ENCODE assay signal across 25 mouse cellular contexts in the genomic region with DNA sequence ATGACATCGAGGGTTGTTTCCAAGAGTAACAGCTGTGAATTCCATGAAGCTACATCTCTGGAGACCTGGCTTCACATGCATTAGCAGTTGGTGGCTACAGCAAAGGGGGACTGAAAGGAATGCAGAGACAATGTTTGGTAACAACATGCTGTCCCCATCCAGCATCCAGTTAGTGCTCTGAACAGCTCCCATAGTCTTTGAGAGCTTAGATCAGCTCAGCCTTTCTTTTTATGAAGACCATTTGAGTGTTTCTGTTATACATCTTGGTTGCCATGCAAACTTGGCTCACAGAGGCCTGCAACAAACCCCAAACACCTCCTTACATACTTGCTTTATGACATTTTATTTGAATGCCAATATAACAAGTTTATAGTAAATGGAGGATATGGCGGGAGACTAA. TPM values are rescaled to one million over a fixed set of nuclear protein-coding genes. Genes with fewer than 3 reads are reported as not detected.
"Had no signal": no experiment of that assay in that cellular context is flagged by ENCODE, and none has a peak within 500 bp of the region (broad histone marks: within the 10 kb centered on the region; RNA-seq: fewer than 3 reads in every experiment).

No protein-coding gene starts in this region.

- H3K4me1 ChIP-seq: heart, embryonic 10.5 days; heart, embryonic 12.5 days; hindbrain, embryonic 10.5 days; hindbrain, embryonic 12.5 days; hindbrain, embryonic 15.5 days; intestine, embryonic 15.5 days; liver, embryonic 12.5 days had no signal

- H3K27me3 ChIP-seq: heart, embryonic 12.5 days; hindbrain, embryonic 12.5 days; hindbrain, embryonic 15.5 days; intestine, embryonic 15.5 days; liver, embryonic 12.5 days had no signal

- H3K27ac ChIP-seq: gastrocnemius, adult 2 months; heart, adult 2 months; heart, embryonic 10.5 days; hindbrain, embryonic 10.5 days; hindbrain, embryonic 12.5 days; hindbrain, embryonic 15.5 days; intestine, embryonic 15.5 days; kidney, postnatal 0 days; liver, embryonic 12.5 days; liver, embryonic 14.5 days had no signal

- H3K9ac ChIP-seq: heart, embryonic 12.5 days; hindbrain, embryonic 12.5 days; hindbrain, embryonic 15.5 days; intestine, embryonic 15.5 days; liver, embryonic 12.5 days; liver, embryonic 14.5 days had no signal

- H3K4me3 ChIP-seq: gastrocnemius, adult 2 months; heart, adult 2 months; heart, embryonic 10.5 days; heart, embryonic 12.5 days; hindbrain, embryonic 10.5 days; hindbrain, embryonic 12.5 days; hindbrain, embryonic 15.5 days; intestine, embryonic 15.5 days; liver, embryonic 12.5 days had no signal

- DNase-seq: gastrocnemius, adult 2 months; gastrocnemius, postnatal 10 days; gastrocnemius, postnatal 25 days; heart, adult 2 months; heart, postnatal 10 days; heart, postnatal 4 days; kidney, adult 18-20 months; kidney, adult 8-10 months; kidney, postnatal 14 days; kidney, postnatal 36 days; layer of hippocampus, adult 9-11 months; layer of hippocampus, postnatal 36 days had no signal

- H3K9me3 ChIP-seq: heart, embryonic 10.5 days; heart, embryonic 12.5 days; hindbrain, embryonic 10.5 days; hindbrain, embryonic 12.5 days; hindbrain, embryonic 15.5 days; intestine, embryonic 15.5 days; liver, embryonic 12.5 days had no signal

- ATAC-seq: forebrain, embryonic 16.5 days; inflammation-experienced regulatory T-cells, adult 6 months; intestine, embryonic 15.5 days; intestine, postnatal 0 days; liver, embryonic 12.5 days had no signal

- H3K36me3 ChIP-seq: heart, embryonic 10.5 days; heart, embryonic 12.5 days; hindbrain, embryonic 10.5 days; hindbrain, embryonic 12.5 days; hindbrain, embryonic 15.5 days; intestine, embryonic 15.5 days; liver, embryonic 12.5 days had no signal

- H3K4me2 ChIP-seq: heart, embryonic 12.5 days; hindbrain, embryonic 12.5 days; hindbrain, embryonic 15.5 days; intestine, embryonic 15.5 days; liver, embryonic 12.5 days had no signal

RNA-seq across cellular contexts. Expression of a gene that starts 19.6 kb away (rescaled TPM):
- total RNA-seq: liver, adult 2 months had no signal
- polyA plus RNA-seq: inflammation-experienced regulatory T-cells, adult 6 months; liver, adult 2 months had no signal
